Mouse (Mus musculus) liver, embryonic 15.5 days (tissue): ENCODE data around the gene Tubg2. TPM values are rescaled to one million over a fixed set of nuclear protein-coding genes. Genes with fewer than 3 reads are reported as not detected.

Experiments used
- ATAC-seq: fragments of 200-750 bp; cut with Nextera tagmentation; 2 replicates; pipeline ENCODE4 v1.8.0; 2017; ENCODE audit warnings: moderate number of reproducible peaks, mild to moderate bottlenecking, moderate library complexity; ENCODE audit not compliant: insufficient read depth
- H3K27ac ChIP-seq: fragments of 300-500 bp; sonication (generic); replicated peaks from 2 replicates; pipeline ENCODE4 v1.5.1; 2015; ENCODE audit warnings: mild to moderate bottlenecking, inconsistent platforms
- H3K27me3 ChIP-seq: fragments of 300-500 bp; sonication (generic); 2 replicates; pipeline ENCODE4 v1.6.1; 2015; ENCODE audit warnings: mild to moderate bottlenecking, inconsistent platforms
- H3K36me3 ChIP-seq: fragments of 300-500 bp; sonication (generic); replicated peaks from 2 replicates; pipeline ENCODE4 v1.6.1; 2015; ENCODE audit warnings: moderate library complexity, mild to moderate bottlenecking, inconsistent platforms
- H3K4me1 ChIP-seq: fragments of 300-500 bp; sonication (generic); replicated peaks from 2 replicates; pipeline ENCODE4 v1.6.1; 2015; ENCODE audit warnings: inconsistent platforms
- H3K4me2 ChIP-seq: fragments of 300-500 bp; sonication (generic); 2 replicates; pipeline ENCODE4 v1.6.1; 2015; ENCODE audit warnings: moderate library complexity, mild to moderate bottlenecking, inconsistent platforms
- H3K4me3 ChIP-seq: fragments of 300-500 bp; sonication (generic); replicated peaks from 2 replicates; pipeline ENCODE4 v1.5.1; 2015; ENCODE audit warnings: mild to moderate bottlenecking, inconsistent platforms
- H3K9ac ChIP-seq: fragments of 300-500 bp; sonication (generic); 2 replicates; pipeline ENCODE4 v1.6.1; 2015; ENCODE audit warnings: moderate library complexity, mild to moderate bottlenecking, inconsistent platforms
- H3K9me3 ChIP-seq: fragments of 300-500 bp; sonication (generic); replicated peaks from 2 replicates; pipeline ENCODE4 v1.6.1; 2016; ENCODE audit warnings: inconsistent platforms
- WGBS: fragments of 180-500 bp; shearing (Covaris S2); methylation state at CpG from one replicate; pipeline ENCODE4 v1.1.7; 2015; ENCODE audit warnings: mixed read lengths; ENCODE audit not compliant: insufficient replicate concordance; 5-methylcytosine and 5-hydroxymethylcytosine counted together
- polyA plus RNA-seq: library from polyadenylated mRNA; unstranded; fragments of >200 nt; fragmentation: Nextera tagmentation; extraction: Ambion mirVana; gene quantifications from 2 replicates; pipeline ENCODE4 v1.2.1, GENCODE M21; 2015

The Tubg2 gene
- polyA plus RNA-seq, 1 experiment from 2014 or later, result 0.05 TPM

GRCm38 (mm10) chr11:101140164-101140819 is 15.4 kb upstream of the Tubg2 start:
- H3K9ac ChIP-seq, result no peak overlapping the region
- WGBS, result 46% methylated on average over 27 of the region's 27 CpGs

DNA sequence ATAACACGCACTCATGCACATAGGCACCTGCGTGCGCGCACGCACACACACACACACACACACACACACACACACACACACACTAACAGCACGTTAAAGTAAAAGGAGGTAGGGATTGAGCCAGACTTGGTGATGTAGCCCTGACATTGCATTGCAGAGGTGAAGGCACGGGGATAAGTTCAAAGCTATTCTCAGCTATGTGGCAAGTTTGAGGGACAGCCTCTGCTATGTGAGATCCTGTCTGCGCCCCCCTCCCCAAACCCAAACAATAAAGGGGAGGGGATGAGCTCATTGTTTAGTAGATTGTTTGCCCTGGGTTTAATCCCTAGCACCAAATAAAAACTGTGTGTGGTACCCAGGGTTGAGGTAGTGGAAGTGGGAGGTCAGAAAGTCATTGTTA is 14.6 kb upstream of the Tubg2 start:
- Histone ChIP-seq H3K27ac (no peak overlapping the region), H3K9ac (no peak overlapping the region), H3K9me3 (no peaks in the 10 kb centered on the region), H3K4me3 (no peak overlapping the region), H3K36me3 (no peaks in the 10 kb centered on the region), H3K4me1 (peaks cover 7% of the 10 kb centered on the region; the same call in 1 of the 2 replicates), H3K27me3 (peaks cover 69% of the 10 kb centered on the region), H3K4me2 (no peak overlapping the region)
- WGBS, result 65% methylated on average over 8 of the region's 8 CpGs
- ATAC-seq, result no peak

More at GRCm38 (mm10) chr11:101140164-101140819, 15.4 kb upstream of the Tubg2 start:
- Histone ChIP-seq H3K27ac (no peak overlapping the region), H3K4me3 (0 out of 2 replicates have a peak overlapping the region, but pooled peaks have one; percentile 7), H3K27me3 (peaks cover 72% of the 10 kb centered on the region), H3K9me3 (no peaks in the 10 kb centered on the region), H3K36me3 (no peaks in the 10 kb centered on the region), H3K4me2 (peak overlapping the region; percentile 47), H3K4me1 (peaks cover 7% of the 10 kb centered on the region; the same call in 1 of the 2 replicates)
- ATAC-seq, result no peak

DNA sequence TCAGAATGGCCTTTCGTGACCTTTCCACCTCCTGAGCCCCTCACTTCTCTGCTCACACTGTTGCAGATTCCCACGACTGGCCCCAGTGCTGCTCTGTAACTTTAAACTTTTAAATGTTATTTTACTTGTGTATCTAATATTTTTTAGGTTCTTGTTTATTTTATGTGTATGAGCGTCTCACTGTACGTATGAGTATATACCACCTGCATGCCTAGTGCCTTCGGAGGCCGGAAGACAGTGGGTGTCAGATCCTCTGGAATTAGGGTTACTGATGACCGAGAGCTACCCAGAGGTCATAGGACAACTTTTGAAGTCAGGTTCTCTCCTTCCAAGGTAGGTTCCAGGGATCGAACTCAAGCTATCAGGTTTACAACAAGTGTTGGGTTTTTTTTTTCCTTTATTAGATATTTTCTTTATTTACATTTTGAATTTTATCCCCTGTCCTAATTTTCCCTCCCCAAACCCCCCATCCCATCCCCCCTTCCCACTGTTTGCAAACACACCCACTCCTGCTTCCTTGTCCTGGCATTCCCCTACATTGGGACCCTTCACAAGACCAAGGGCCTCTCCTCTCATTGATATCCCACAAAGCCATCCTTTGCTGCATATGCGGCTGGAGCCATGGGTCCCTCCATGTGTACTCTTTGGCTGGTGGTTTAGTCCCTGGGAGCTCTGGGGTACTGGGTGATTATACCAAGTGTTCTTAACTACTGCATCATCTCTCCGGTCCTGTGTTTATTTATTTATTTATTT is 13.3 kb upstream of the Tubg2 start:
- ATAC-seq, result no peak
- no peaks in the 10 kb centered on the region for H3K36me3 ChIP-seq
- peaks cover 71% of the 10 kb centered on the region for H3K27me3 ChIP-seq
- no peak overlapping the region for H3K4me3 ChIP-seq
- H3K9ac ChIP-seq, result no peak overlapping the region
- peaks cover 7% of the 10 kb centered on the region; the same call in 1 of the 2 replicates for H3K4me1 ChIP-seq
- H3K4me2 ChIP-seq, result no peak overlapping the region
- H3K27ac ChIP-seq, result no peak overlapping the region
- no peaks in the 10 kb centered on the region for H3K9me3 ChIP-seq
- WGBS, result 69% methylated on average over 10 of the region's 10 CpGs

DNA sequence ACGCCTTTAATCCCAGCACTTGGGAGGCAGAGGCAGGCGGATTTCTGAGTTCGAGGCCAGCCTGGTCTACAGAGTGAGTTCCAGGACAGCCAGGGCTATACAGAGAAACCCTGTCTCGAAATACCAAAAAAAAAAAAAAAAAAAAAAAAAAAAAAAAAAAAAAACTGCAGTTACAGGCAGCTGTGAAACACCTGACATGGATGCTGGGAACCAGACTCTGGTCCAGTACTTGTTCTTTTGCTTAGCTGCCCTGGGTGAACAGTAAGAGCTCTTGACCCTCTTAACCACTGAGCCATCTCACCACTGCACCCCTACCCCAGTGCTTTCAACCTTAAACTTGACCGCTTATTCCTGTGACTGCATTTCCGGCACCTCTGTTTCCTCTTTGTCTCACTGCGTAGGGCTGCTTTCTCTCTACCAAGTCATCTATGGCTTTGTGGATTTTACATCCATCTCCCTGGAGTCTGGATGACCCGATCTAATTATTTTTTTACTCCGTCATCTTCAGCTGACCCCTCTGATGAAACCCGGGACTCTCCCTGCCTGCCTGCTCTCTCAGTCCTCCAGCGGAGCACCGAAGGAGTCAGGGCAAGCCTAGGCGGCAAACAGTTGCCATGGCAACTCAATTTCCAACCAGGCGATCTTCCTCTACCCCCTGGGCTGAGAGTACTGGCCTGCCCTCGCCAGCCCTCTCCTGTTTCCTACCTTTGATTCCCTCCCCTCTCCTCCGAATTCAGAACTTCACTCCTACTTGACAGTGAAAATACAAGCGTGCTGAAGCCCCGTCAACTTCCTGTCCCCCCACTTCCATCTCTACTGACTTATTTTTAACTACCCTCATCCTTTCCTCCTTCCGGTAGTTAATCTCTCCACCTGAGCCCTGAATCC is 12.1 kb upstream of the Tubg2 start:
- Histone ChIP-seq H3K4me2 (peak overlapping the region; percentile 48), H3K36me3 (no peaks in the 10 kb centered on the region), H3K9ac (no peak overlapping the region), H3K27me3 (peaks cover 62% of the 10 kb centered on the region), H3K27ac (no peak overlapping the region), H3K9me3 (no peaks in the 10 kb centered on the region), H3K4me1 (peaks cover 7% of the 10 kb centered on the region; the same call in 1 of the 2 replicates), H3K4me3 (peak overlapping the region; percentile 12)
- WGBS, result 13% methylated on average over 19 of the region's 19 CpGs
- no peak for ATAC-seq

DNA sequence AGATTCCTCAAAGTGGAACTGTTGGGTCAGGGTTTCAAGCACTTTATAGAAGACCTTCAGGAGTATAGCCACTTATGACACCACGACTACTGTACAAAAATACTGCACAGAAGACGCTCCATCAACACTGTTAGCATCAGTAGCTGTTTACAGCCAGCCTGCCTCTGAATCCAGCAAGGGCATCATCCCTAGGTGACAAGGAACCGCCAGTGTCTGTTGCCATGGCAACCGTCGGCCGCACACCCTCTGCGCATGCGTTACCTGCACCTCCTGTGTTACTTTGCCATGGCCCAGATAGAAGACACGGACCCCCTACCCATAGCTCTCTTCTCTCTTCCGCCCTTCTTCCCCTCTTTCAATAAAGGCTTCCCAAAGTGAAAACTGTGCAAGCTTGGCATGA is 9.3 kb upstream of the Tubg2 start:
- Histone ChIP-seq H3K27ac (no peak overlapping the region), H3K27me3 (peaks cover 35% of the 10 kb centered on the region), H3K9me3 (no peaks in the 10 kb centered on the region), H3K36me3 (no peaks in the 10 kb centered on the region), H3K9ac (no peak overlapping the region), H3K4me3 (no peak overlapping the region), H3K4me1 (no peaks in the 10 kb centered on the region; the same call in 1 of the 2 replicates), H3K4me2 (no peak overlapping the region)
- 37% methylated on average over 10 of the region's 10 CpGs for WGBS
- ATAC-seq, result no peak

- no peak overlapping the region for H3K27ac ChIP-seq
- H3K36me3 ChIP-seq, result no peaks in the 10 kb centered on the region
- H3K4me1 ChIP-seq, result no peaks in the 10 kb centered on the region; the same call in 1 of the 2 replicates
- H3K9ac ChIP-seq, result no peak overlapping the region
- WGBS, result 63% methylated on average over 10 of the region's 10 CpGs
- H3K4me3 ChIP-seq, result no peak overlapping the region
- H3K4me2 ChIP-seq, result no peak overlapping the region
- ATAC-seq, result no peak
- H3K9me3 ChIP-seq, result no peaks in the 10 kb centered on the region
- peaks cover 14% of the 10 kb centered on the region for H3K27me3 ChIP-seq
These were observed 7.0 kb upstream of the Tubg2 start for GRCm38 (mm10) chr11:101148751-101149150.

GRCm38 (mm10) chr11:101149178-101150105 is 6.3 kb upstream of the Tubg2 start:
- 61% methylated on average over 9 of the region's 9 CpGs for WGBS
- H3K9me3 ChIP-seq, result no peaks in the 10 kb centered on the region
- H3K27ac ChIP-seq, result no peak overlapping the region
- no peak overlapping the region for H3K4me2 ChIP-seq
- ATAC-seq, result no peak
- H3K9ac ChIP-seq, result no peak overlapping the region
- H3K4me1 ChIP-seq, result no peaks in the 10 kb centered on the region
- no peak overlapping the region for H3K4me3 ChIP-seq
- peaks cover 11% of the 10 kb centered on the region; the same call in 1 of the 2 replicates for H3K27me3 ChIP-seq
- H3K36me3 ChIP-seq, result no peaks in the 10 kb centered on the region

DNA sequence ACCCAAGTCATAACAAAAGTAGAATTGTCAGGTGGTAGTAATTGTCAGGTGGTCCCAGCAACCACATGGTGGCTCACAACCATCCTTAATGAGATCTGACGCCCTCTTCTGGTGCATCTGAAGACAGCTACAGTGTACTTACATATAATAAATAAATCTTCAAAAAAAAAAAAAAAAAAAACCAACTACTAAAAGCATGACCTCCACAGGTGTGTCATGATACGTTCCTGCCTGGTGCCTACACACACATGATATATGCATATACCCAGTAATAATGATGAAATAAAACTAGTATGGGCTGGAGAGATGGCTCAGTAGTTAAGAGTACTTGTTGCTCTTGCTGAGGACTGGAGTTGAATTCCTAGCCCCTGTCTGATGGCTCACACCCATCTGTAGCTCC is 4.6 kb upstream of the Tubg2 start:
- H3K9ac ChIP-seq, result no peak overlapping the region
- no peak overlapping the region for H3K4me2 ChIP-seq
- ATAC-seq, result no peak
- H3K27ac ChIP-seq, result no peak overlapping the region
- H3K9me3 ChIP-seq, result no peaks in the 10 kb centered on the region
- H3K36me3 ChIP-seq, result no peaks in the 10 kb centered on the region
- peaks cover 6% of the 10 kb centered on the region; the same call in 1 of the 2 replicates for H3K4me1 ChIP-seq
- H3K27me3 ChIP-seq, result peaks cover 20% of the 10 kb centered on the region
- WGBS, result 43% methylated on average over 2 of the region's 2 CpGs
- no peak overlapping the region for H3K4me3 ChIP-seq

GRCm38 (mm10) chr11:101152825-101153224 is 2.9 kb upstream of the Tubg2 start:
- H3K4me3 ChIP-seq, result no peak overlapping the region
- no peak overlapping the region for H3K4me2 ChIP-seq
- H3K4me1 ChIP-seq, result peaks cover 6% of the 10 kb centered on the region; the same call in 1 of the 2 replicates
- WGBS, result 68% methylated on average over 1 of the region's 1 CpGs
- no peaks in the 10 kb centered on the region for H3K9me3 ChIP-seq
- no peak overlapping the region for H3K27ac ChIP-seq
- peaks cover 32% of the 10 kb centered on the region for H3K27me3 ChIP-seq
- no peak overlapping the region for H3K9ac ChIP-seq
- no peaks in the 10 kb centered on the region for H3K36me3 ChIP-seq
- ATAC-seq, result no peak

- Histone ChIP-seq H3K27ac (no peak overlapping the region), H3K4me1 (peaks cover 6% of the 10 kb centered on the region; the same call in 1 of the 2 replicates), H3K9me3 (no peaks in the 10 kb centered on the region), H3K4me3 (no peak overlapping the region), H3K36me3 (no peaks in the 10 kb centered on the region), H3K9ac (no peak overlapping the region), H3K4me2 (no peak overlapping the region), H3K27me3 (peaks cover 50% of the 10 kb centered on the region)
- ATAC-seq, result no peak
These were observed 1.1 kb upstream of the Tubg2 start for GRCm38 (mm10) chr11:101154648-101155047.
